Mouse (Mus musculus) kidney, embryonic 16.5 days (tissue): Measurements from ENCODE around the gene Ntn4. TPM values are rescaled to one million over a fixed set of nuclear protein-coding genes. Genes with fewer than 3 reads are reported as not detected.

Experiments used
- ATAC-seq: fragments of 200-750 bp; cut with Nextera tagmentation; 2 replicates; pipeline ENCODE4 v1.8.0; 2017; ENCODE audit warnings: moderate TSS enrichment; ENCODE audit not compliant: low FRiP score, low TSS enrichment
- H3K27ac ChIP-seq: fragments of 300-500 bp; sonication (generic); 2 replicates; pipeline ENCODE4 v1.5.1; 2014; ENCODE audit warnings: low read length
- H3K27me3 ChIP-seq: fragments of 300-500 bp; sonication (generic); 2 replicates; pipeline ENCODE4 v1.6.1; 2014; ENCODE audit warnings: low read length, control low read depth, mixed read lengths; ENCODE audit not compliant: insufficient read depth
- H3K36me3 ChIP-seq: fragments of 300-500 bp; sonication (generic); 2 replicates; pipeline ENCODE4 v1.6.1; 2014; ENCODE audit warnings: low read length, control low read depth, mixed read lengths; ENCODE audit not compliant: insufficient read depth
- H3K4me1 ChIP-seq: fragments of 300-500 bp; sonication (generic); 2 replicates; pipeline ENCODE4 v1.6.1; 2014; ENCODE audit warnings: low read length, control low read depth, mixed read lengths; ENCODE audit not compliant: insufficient read depth
- H3K4me2 ChIP-seq: fragments of 300-500 bp; sonication (generic); replicated peaks from 2 replicates; pipeline ENCODE4 v1.6.1; 2014; ENCODE audit warnings: low read depth, low read length
- H3K4me3 ChIP-seq: fragments of 300-500 bp; sonication (generic); 2 replicates; pipeline ENCODE4 v1.5.1; 2014; ENCODE audit warnings: mild to moderate bottlenecking, low read length
- H3K9ac ChIP-seq: fragments of 300-500 bp; sonication (generic); replicated peaks from 2 replicates; pipeline ENCODE4 v1.6.1; 2014; ENCODE audit warnings: low read length
- H3K9me3 ChIP-seq: fragments of 300-500 bp; sonication (generic); 2 replicates; pipeline ENCODE4 v1.6.1; 2016; ENCODE audit warnings: low read length, control low read depth
- WGBS: fragments of 180-500 bp; shearing (Covaris S2); extraction: QIAGEN DNeasy Blood & Tissue Kit; methylation state at CpG from one replicate; pipeline ENCODE4 v1.1.7; 2014; 5-methylcytosine and 5-hydroxymethylcytosine counted together
- polyA plus RNA-seq: library from polyadenylated mRNA; unstranded; fragments of >200 nt; fragmentation: Nextera tagmentation; extraction: Ambion mirVana; gene quantifications from 2 replicates; pipeline ENCODE4 v1.2.1, GENCODE M21; 2015

Gene Ntn4
- polyA plus RNA-seq, 1 experiment from 2014 or later = 0.59 TPM

DNA sequence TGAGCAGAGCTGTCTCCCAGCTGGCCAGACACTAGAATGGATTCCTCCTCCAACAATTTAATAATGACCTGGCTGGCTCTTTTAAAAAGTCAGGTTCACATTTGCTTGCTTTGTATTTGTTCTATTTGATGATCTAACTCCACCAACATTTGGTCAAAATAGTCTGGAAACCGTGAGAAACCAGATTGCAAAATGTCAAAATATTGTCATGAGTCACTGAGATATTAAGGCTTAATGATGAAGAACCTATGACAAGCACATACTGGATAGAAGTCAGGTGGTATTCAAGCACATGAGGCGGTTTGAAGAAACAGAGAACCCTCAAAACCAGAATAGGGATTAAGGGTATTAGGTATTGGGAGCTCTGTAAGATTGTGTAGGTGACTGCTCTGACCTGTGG, 12.8 kb downstream of the Ntn4 start:
- Histone ChIP-seq H3K4me2 (no peak overlapping the region), H3K27ac (no peak overlapping the region), H3K36me3 (no peaks in the 10 kb centered on the region), H3K4me3 (no peak overlapping the region), H3K9me3 (no peaks in the 10 kb centered on the region), H3K9ac (no peak overlapping the region), H3K4me1 (no peaks in the 10 kb centered on the region), H3K27me3 (peaks cover 4% of the 10 kb centered on the region; the same call in 1 of the 2 replicates)
- ATAC-seq = no peak
- 72% methylated on average over 2 of the region's 2 CpGs for WGBS

DNA sequence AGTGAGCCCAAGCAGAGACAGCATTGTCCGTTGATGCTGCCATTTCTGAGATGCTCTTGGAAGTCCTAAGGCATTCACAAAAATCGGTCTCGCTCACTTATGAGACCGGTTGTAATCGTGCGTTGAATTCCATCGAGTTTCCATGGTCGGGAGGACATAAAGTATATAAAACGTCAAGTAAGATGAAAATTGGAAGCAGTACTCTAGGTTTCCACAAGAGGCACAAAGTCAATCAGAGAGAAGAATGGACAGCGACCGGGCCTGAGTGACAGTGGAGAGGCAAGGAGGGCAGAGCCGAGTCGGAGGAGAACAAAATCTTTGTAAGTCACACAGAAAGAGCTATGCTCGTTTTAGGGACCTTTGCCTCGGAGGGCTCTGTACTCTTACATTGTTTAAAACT, 14.9 kb downstream of the Ntn4 start:
- Histone ChIP-seq H3K4me2 (no peak overlapping the region), H3K4me1 (no peaks in the 10 kb centered on the region), H3K9ac (no peak overlapping the region), H3K27me3 (no peaks in the 10 kb centered on the region), H3K27ac (no peak overlapping the region), H3K36me3 (no peaks in the 10 kb centered on the region), H3K9me3 (no peaks in the 10 kb centered on the region), H3K4me3 (no peak overlapping the region)
- ATAC-seq = no peak
- WGBS = 82% methylated on average over 15 of the region's 15 CpGs

DNA sequence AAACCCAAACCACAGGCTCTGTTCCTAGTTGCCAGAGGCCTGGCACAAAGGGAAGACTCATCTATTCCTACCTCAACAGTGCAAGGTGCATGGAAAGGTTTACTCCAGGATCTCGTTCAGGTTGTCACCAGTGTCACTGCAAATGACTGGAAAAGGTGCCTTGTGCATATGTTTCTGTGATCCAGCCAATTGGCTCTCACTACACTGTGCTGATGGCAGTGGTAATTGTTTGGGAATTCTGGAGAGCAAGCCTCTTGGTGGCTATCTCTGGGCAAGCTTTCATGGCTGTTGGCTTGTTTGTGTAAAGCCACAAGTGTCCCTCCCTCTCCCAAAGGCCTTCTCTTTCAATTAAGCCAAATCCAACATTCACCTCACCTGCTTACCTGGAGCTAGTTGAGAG, 19.3 kb downstream of the Ntn4 start:
- no peak for ATAC-seq
- no peaks in the 10 kb centered on the region for H3K9me3 ChIP-seq
- no peaks in the 10 kb centered on the region for H3K4me1 ChIP-seq
- H3K27me3 ChIP-seq = no peaks in the 10 kb centered on the region
- WGBS = 84% methylated on average over 1 of the region's 1 CpGs
- no peak overlapping the region for H3K4me3 ChIP-seq
- no peak overlapping the region for H3K4me2 ChIP-seq
- H3K27ac ChIP-seq = no peak overlapping the region
- no peak overlapping the region for H3K9ac ChIP-seq
- no peaks in the 10 kb centered on the region for H3K36me3 ChIP-seq

DNA sequence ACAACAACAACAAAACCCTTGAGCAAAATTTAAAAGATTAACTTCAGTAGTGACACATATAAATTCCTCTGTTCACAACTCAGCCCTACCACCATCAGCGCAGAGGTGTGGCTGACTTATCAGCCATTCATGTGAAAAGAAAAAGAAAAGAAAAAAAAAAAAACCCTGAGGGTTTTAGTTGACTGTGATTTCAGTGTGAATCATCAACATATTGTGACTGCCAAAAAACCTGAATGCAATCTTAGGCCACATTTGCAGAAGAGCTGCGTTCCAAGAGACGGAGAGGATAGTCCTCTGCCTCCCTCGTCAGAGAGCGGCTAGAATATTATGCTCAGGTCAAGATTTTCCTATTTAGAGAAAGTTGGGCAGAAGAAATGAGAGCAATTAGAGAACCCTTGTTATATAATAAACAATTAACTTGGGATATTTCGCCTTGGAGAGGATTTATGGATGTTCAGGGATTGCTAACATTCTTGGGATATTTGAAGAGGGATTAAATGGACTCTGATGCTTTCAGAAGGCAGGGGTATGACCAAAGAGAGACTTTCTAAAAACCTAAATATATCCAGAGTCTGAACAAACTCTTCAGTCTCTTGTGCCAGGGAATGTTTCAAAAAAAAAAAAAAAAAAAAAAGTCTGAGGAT, 21.0 kb downstream of the Ntn4 start:
- 80% methylated on average over 6 of the region's 6 CpGs for WGBS

DNA sequence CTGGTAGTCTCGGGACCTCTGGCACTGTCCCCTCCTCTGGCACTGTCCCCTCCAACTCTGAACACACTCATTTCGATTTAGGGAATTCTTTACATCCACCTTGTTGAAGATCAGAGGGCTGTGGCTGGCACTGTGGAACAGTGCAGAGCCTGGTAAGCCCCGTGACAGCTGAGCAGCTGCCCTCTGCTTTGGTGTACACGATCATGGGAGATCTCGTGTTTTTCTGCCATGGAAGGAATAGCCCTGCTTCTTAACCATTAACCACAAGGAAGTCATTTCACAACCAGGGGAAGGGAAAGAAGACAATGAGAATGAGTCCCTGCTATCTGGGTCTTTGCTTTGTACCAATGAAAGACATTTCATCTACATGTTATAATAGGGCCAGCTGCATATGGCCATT, 21.5 kb downstream of the Ntn4 start:
- Histone ChIP-seq H3K9me3 (no peaks in the 10 kb centered on the region), H3K27ac (no peak overlapping the region), H3K9ac (no peak overlapping the region), H3K36me3 (no peaks in the 10 kb centered on the region), H3K27me3 (no peaks in the 10 kb centered on the region), H3K4me3 (no peak overlapping the region), H3K4me1 (no peaks in the 10 kb centered on the region), H3K4me2 (no peak overlapping the region)
- 0 out of 2 replicates have a peak, but pooled peaks have one; percentile 71 for ATAC-seq
- WGBS = 64% methylated on average over 5 of the region's 5 CpGs

More for the DNA sequence above, 21.0 kb downstream of the Ntn4 start:
- Histone ChIP-seq H3K4me2 (no peak overlapping the region), H3K36me3 (no peaks in the 10 kb centered on the region), H3K4me1 (no peaks in the 10 kb centered on the region), H3K9me3 (no peaks in the 10 kb centered on the region), H3K27ac (no peak overlapping the region), H3K4me3 (no peak overlapping the region), H3K27me3 (no peaks in the 10 kb centered on the region), H3K9ac (no peak overlapping the region)
- ATAC-seq = no peak

DNA sequence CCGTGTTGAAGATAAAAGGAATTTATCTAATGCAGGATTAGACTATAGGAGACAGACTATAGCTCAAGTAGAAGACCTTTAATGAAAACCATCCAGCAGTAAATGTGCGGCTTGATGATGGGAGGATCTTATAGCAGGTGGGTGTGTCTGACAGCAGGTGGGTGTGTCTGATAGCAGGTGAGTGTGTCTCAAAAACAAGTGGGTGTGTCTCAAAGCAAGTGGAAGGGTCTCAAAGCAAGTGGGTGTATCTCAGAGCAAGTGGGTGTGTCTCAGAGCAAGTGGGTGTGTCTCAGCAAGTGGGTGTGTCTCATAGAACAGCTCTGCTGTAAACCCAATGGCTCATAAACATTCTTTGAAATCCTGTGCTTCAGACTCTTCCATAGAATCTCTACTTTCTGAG, 25.7 kb downstream of the Ntn4 start:
- no peak overlapping the region for H3K9ac ChIP-seq
- H3K4me1 ChIP-seq = no peaks in the 10 kb centered on the region
- H3K9me3 ChIP-seq = no peaks in the 10 kb centered on the region
- H3K27me3 ChIP-seq = no peaks in the 10 kb centered on the region
- WGBS = 63% methylated on average over 2 of the region's 2 CpGs
- H3K27ac ChIP-seq = no peak overlapping the region
- H3K4me2 ChIP-seq = no peak overlapping the region
- H3K36me3 ChIP-seq = no peaks in the 10 kb centered on the region
- H3K4me3 ChIP-seq = no peak overlapping the region
- ATAC-seq = no peak

DNA sequence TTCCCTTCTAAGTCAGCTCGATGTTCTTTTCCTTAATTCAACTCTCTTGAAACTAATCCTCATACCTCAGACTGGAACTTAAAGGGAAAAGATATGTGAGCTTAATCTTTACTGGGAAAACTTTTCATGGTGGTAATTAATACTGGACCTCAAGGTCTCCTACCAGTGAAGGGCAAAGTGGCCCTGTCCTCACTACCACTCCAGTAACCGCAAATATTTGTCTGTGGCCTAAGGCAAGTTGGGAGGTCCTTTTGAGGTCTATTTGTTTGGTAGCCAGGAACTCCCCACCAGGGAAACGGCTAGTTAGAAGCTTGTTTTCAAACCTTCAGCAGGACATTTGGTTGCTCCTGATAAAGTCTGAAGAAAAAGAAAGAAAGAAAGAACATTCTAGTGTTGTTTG, 26.5 kb downstream of the Ntn4 start:
- no peak for ATAC-seq
- Histone ChIP-seq H3K27me3 (no peaks in the 10 kb centered on the region), H3K4me2 (no peak overlapping the region)

DNA sequence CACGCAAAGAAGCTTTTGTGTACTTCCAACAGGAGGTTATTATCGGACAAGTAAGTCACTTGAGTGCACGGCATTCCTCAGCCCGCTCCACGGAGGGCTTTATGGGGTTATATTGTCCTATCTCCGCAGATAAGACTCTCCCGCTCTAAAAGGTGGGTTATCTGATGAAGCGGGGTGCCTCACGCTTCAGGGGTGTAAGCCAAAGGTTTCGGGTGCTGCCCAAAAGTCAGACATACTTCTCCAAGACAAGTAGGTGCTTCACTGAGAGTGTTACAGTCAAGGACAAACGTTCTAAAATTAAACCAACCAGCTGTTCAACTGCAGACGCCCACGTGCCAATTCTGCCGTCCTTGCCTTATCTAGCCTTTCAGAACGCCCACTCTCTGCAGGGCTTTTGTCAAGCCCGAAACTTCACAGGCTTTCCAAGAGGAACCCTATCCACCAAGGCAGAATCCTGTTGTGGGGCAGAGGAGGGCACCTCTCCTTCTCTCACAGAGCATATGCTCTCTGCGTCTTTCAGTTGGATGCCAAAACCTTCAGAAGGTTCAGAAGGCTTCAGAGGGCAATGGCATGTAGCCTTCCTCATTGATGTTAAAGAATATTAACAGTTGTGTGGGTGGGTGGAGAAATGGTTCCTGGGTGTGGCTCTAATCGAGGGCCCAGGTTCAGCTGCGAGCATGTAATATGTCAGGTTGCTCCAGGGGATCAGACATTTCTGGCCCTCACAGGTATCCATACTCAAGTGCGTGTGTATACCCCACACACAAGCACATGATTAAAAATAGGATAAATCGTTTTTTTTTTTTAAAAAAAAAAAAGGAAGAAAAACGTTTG, 32.4 kb downstream of the Ntn4 start:
- no peak overlapping the region for H3K9ac ChIP-seq
- 70% methylated on average over 22 of the region's 22 CpGs for WGBS
- no peak overlapping the region for H3K27ac ChIP-seq
- H3K4me2 ChIP-seq = no peak overlapping the region
- H3K4me3 ChIP-seq = no peak overlapping the region
- ATAC-seq = no peak
- H3K36me3 ChIP-seq = no peaks in the 10 kb centered on the region
- H3K27me3 ChIP-seq = no peaks in the 10 kb centered on the region
- H3K9me3 ChIP-seq = peaks cover 6% of the 10 kb centered on the region; the same call in 1 of the 2 replicates
- H3K4me1 ChIP-seq = no peaks in the 10 kb centered on the region

More for the DNA sequence above, 26.5 kb downstream of the Ntn4 start:
- no peaks in the 10 kb centered on the region for H3K4me1 ChIP-seq
- no peak overlapping the region for H3K4me3 ChIP-seq
- H3K36me3 ChIP-seq = no peaks in the 10 kb centered on the region
- H3K9me3 ChIP-seq = no peaks in the 10 kb centered on the region
- WGBS = 55% methylated on average over 3 of the region's 3 CpGs
- H3K9ac ChIP-seq = no peak overlapping the region
- no peak overlapping the region for H3K27ac ChIP-seq

DNA sequence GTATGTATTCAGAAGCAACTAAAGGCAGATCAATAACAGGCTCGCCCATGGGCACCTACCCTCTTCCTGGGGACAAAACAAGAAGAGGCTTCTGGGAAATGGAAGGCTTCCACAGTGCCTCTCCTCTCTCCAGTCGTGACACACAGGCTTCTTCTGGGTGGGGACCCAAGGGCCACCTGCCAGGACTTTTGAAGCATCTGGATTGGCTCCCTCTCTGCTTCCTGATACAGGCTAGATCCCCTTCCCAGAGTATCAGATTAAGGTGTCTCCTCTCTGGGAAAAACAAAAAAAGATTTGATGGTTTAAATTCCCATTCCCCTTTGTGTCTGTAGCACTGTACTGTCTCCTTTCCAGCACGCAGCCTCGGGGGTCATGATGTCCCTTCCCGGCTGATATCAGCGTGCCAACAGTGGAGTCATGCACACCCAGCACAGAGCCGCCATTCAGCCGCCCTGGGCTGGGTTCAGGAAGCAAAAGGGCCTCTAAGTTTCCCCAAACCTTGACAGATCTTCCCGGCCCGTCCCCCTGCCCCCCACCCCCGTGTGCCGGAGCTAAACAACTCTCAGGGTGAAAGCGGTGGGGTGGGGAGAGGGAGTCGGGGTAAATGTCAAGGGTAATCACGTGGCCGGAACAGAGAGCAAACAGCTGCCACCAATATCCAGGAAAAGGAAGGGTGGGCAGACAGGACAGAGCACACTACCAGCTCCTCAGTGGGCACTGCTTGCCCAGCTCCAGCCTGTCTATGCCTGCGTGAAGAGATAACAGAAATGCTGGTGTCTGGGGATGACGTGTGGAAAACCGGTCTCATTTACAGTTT, 38.9 kb downstream of the Ntn4 start:
- Histone ChIP-seq H3K4me3 (peak overlapping the region; percentile 21), H3K4me2 (peak overlapping the region; percentile 43), H3K36me3 (no peaks in the 10 kb centered on the region), H3K9me3 (peaks cover 6% of the 10 kb centered on the region; the same call in 1 of the 2 replicates), H3K4me1 (0 out of 2 replicates have a peak, but pooled peaks cover 8% of the 10 kb centered on the region), H3K9ac (peak overlapping the region; percentile 3; the same call in 1 of the 2 replicates), H3K27me3 (no peaks in the 10 kb centered on the region), H3K27ac (no peak overlapping the region)
- WGBS = 27% methylated on average over 19 of the region's 19 CpGs
- ATAC-seq = peak; percentile 73
